Mouse (Mus musculus) E14TG2a.4 (cell line): ENCODE results near the gene Sema3e.

Source experiments
- CTCF ChIP-seq: conservative IDR thresholded peaks from 2 replicates; pipeline ENCODE4 v1.5.1; 2014; ENCODE audit warnings: low read length
- POU5F1 ChIP-seq: IDR thresholded peaks from 2 replicates; pipeline ENCODE4 v1.6.1; 2014; ENCODE audit warnings: low read length, borderline replicate concordance

- no peak for TF ChIP-seq CTCF
- TF ChIP-seq POU5F1 = no peak
These were observed 34.9 kb downstream of the Sema3e start for GRCm38 (mm10) chr5:14059895-14060553.
